Mouse (Mus musculus) liver, embryonic 14.5 days (tissue): ENCODE results near the gene Slc27a2.

Experiments used
- CTCF ChIP-seq: IDR thresholded peaks from 2 replicates; pipeline ENCODE4 v1.5.1; 2016; ENCODE audit warnings: antibody characterized with exemption, low read depth, control low read depth
- EP300 ChIP-seq: IDR thresholded peaks from 2 replicates; pipeline ENCODE4 v1.6.1; 2016; ENCODE audit warnings: antibody characterized with exemption, low read depth

DNA sequence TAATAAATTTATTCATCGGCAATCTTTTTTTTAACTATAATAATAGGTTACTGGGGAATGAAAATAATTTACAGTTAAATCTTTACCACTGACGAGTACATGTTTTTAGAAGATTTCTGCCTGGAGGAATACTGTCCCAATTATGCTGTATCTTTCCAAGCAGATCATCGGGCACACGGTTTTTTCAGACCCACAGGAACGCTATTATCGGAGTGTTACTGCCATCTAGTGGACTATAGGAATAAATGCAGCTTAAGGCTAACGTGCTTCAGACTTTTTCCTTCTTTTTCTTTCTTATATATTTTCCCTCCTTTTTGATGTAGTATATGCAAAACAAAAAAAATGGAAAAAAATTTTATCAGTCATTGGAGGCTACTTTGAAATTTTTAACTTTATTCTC is 31.4 kb upstream of the Slc27a2 start:
- TF ChIP-seq EP300 (no peak), CTCF (peak; percentile 69)
